Comparison of ENCODE assay signal across 7 mouse cellular contexts in the genomic region with DNA sequence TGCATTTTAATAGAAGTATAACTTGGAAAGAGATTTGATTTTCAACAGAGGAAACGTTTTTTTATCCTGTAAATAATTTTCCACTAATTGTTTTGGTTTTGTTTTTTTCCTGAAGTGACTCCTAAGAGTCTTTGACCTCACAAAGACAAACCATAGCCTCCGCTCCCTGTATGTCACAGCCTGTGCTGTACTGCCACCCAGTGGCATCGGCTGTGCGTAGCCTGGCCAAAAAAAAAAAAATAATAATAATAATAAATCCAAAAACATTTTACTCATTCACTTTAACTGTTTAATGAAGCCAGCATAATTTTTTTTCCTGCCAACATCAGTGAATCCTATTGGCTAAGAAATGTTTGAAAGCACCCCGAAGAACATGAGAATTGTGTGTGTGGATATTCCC.
DNase-seq lines count a peak whose midpoint lies in the region; ATAC-seq lines count a peak whose summit lies in the region.

No protein-coding gene starts in this region.

- H3K27me3 ChIP-seq in hindbrain, embryonic 10.5 days (ENCODE audit: insufficient read depth, poor library complexity, severe bottlenecking), result no peaks in the 10 kb centered on the region
- H3K27me3 ChIP-seq in hindbrain, embryonic 16.5 days (replicated peaks; ENCODE audit: control insufficient read depth, insufficient read depth, low read length), result no peaks in the 10 kb centered on the region
- no peaks in the 10 kb centered on the region for H3K27me3 ChIP-seq in forebrain, embryonic 16.5 days (replicated peaks; ENCODE audit: control insufficient read depth, insufficient read depth, low read length)

- WGBS in hindbrain, embryonic 10.5 days, result 51% methylated on average over 5 of the region's 5 CpGs
- WGBS in hindbrain, embryonic 16.5 days, result 49% methylated on average over 5 of the region's 5 CpGs
- WGBS in forebrain, embryonic 16.5 days, result 44% methylated on average over 5 of the region's 5 CpGs

- no peaks in the 10 kb centered on the region for H3K36me3 ChIP-seq in hindbrain, embryonic 10.5 days
- H3K36me3 ChIP-seq in hindbrain, embryonic 16.5 days (ENCODE audit: control insufficient read depth, insufficient read depth, low read length), result no peaks in the 10 kb centered on the region
- H3K36me3 ChIP-seq in forebrain, embryonic 16.5 days (ENCODE audit: control insufficient read depth, insufficient read depth), result no peaks in the 10 kb centered on the region

- no peak for ATAC-seq in hindbrain, embryonic 16.5 days
- peak; percentile 38; the same call in 1 of the 2 replicates for ATAC-seq in forebrain, embryonic 16.5 days

- DNase-seq in hindbrain, embryonic 10.5 days (ENCODE audit: low spot score), result peak; percentile 10
- peak; percentile 28 for DNase-seq in 416B (ENCODE audit: low read depth)
- DNase-seq in MN1 (ENCODE audit: low spot score), result peak; percentile 59
- peak; percentile 55 for DNase-seq in testis, postnatal 10 days (ENCODE audit: low spot score)
- DNase-seq in right cerebral cortex, postnatal 25 days, result no peak

- no peaks in the 10 kb centered on the region for H3K4me1 ChIP-seq in hindbrain, embryonic 10.5 days (replicated peaks)
- H3K4me1 ChIP-seq in hindbrain, embryonic 16.5 days (ENCODE audit: control insufficient read depth, insufficient read depth, low read depth, low read length), result no peaks in the 10 kb centered on the region
- no peaks in the 10 kb centered on the region for H3K4me1 ChIP-seq in forebrain, embryonic 16.5 days (replicated peaks; ENCODE audit: control insufficient read depth, insufficient read depth, low read length)

- no peak overlapping the region for H3K4me2 ChIP-seq in hindbrain, embryonic 16.5 days (ENCODE audit: low read length)
- H3K4me2 ChIP-seq in forebrain, embryonic 16.5 days (ENCODE audit: low read length), result no peak overlapping the region

- no peaks in the 10 kb centered on the region for H3K9me3 ChIP-seq in hindbrain, embryonic 10.5 days
- H3K9me3 ChIP-seq in hindbrain, embryonic 16.5 days (ENCODE audit: control insufficient read depth, low read length), result no peaks in the 10 kb centered on the region
- no peaks in the 10 kb centered on the region for H3K9me3 ChIP-seq in forebrain, embryonic 16.5 days (ENCODE audit: control insufficient read depth, low read length)

- H3K9ac ChIP-seq in hindbrain, embryonic 16.5 days (ENCODE audit: low read depth, low read length), result no peak overlapping the region
- H3K9ac ChIP-seq in forebrain, embryonic 16.5 days (replicated peaks; ENCODE audit: low read depth, low read length), result no peak overlapping the region

- H3K4me3 ChIP-seq in hindbrain, embryonic 10.5 days, result no peak overlapping the region
- H3K4me3 ChIP-seq in hindbrain, embryonic 16.5 days (ENCODE audit: low read length), result no peak overlapping the region
- H3K4me3 ChIP-seq in forebrain, embryonic 16.5 days (replicated peaks; ENCODE audit: low read length), result no peak overlapping the region

- H3K27ac ChIP-seq in hindbrain, embryonic 10.5 days, result no peak overlapping the region
- H3K27ac ChIP-seq in hindbrain, embryonic 16.5 days (ENCODE audit: low read depth, low read length), result no peak overlapping the region
- H3K27ac ChIP-seq in forebrain, embryonic 16.5 days (ENCODE audit: low read length), result no peak overlapping the region
